Mouse (Mus musculus): ENCODE measurements around the gene Nudt19. TPM values are rescaled to one million over a fixed set of nuclear protein-coding genes. Genes with fewer than 3 reads are reported as not detected.

Nudt19 gene
- 49.5 and 50.0 TPM in 2 replicates for polyA plus RNA-seq (2015; fragmentation: Nextera tagmentation; extraction: Ambion mirVana)

DNA sequence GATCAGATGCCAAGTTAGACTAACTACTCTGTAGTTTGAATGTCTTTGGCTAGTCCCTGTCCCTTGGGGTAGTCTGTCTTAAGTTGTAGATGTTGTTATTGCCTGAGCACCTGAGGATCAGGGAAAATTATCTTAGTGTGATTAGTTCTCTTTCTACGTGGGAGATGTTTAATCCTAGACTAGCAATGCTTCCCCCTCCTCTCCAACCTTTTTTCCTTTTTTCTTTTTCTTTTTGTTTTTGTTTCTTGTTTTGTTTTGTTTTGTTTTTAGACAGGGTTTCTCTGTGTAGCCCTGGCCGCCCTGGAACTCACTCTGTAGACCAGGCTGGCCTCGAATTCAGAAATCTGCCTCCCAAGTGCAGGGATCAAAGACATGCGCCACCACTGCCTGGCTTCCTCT lies at the start of gene Nudt19:
Nudt19 (minus strand) TSS at position 100 of the 399 bp plus-strand sequence.
- Histone ChIP-seq H3K4me3 (replicated peaks) (peak within 1 kb of the TSS; percentile 65), H3K9me3 (replicated peaks) (no peaks in the 10 kb centered on the region), H3K4me2 (replicated peaks) (peak within 1 kb of the TSS; percentile 89), H3K36me3 (peaks cover 3% of the 10 kb centered on the region), H3K4me1 (peaks cover 12% of the 10 kb centered on the region; the same call in 1 of the 2 replicates), H3K9ac (peak within 1 kb of the TSS; percentile 64), H3K27me3 (no peaks in the 10 kb centered on the region), H3K27ac (replicated peaks) (peak within 1 kb of the TSS; percentile 92)
- WGBS = 71% methylated on average over 4 of the region's 4 CpGs
- ATAC-seq (ENCODE audit: insufficient number of reproducible peaks, low FRiP score, low TSS enrichment, low read depth) = no peak

DNA sequence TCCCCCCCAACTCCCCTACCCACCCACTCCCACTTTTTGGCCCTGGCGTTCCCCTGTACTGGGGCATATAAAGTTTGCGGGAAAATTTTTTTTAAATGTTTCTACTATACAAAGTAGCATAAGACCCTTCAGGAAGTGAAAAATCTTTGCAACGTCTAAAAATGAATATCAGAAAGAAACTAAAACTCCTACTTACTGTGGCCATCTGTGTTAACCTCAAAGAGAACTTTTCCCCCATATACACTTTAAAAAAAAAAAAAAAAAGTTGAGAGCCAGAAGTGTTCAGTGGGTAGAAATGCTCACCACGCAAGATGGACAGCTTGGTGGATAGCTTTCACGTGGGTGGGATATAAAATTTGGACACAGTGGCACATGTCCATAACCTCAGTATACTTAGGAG lies 46.7 kb upstream of the Nudt19 start:
- H3K36me3 ChIP-seq = peaks cover 41% of the 10 kb centered on the region

DNA sequence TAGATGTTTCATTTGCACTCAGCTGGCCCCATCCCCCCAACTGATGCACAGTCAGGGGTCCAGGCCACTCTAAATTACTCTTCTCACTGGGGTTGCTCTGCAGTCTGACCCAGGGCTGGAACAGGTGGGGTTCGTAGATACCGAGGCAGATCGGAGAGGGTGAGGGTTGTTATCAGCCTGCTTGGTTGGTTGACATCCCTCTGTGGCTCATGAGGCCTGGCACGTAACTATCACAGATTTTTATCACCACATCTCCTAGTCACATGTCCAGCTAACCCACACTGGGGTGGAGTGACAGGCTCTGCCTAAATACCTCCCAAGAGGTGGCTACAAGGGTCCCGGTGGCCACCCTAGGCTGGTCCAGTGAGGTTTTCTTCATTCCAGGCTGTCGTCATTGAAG lies 45.0 kb upstream of the Nudt19 start:
- Histone ChIP-seq H3K27me3 (no peaks in the 10 kb centered on the region), H3K9ac (no peak overlapping the region), H3K4me2 (replicated peaks) (no peak overlapping the region), H3K9me3 (replicated peaks) (no peaks in the 10 kb centered on the region), H3K27ac (replicated peaks) (no peak overlapping the region), H3K4me1 (no peaks in the 10 kb centered on the region), H3K4me3 (replicated peaks) (no peak overlapping the region), H3K36me3 (peaks cover 39% of the 10 kb centered on the region)
- WGBS = 84% methylated on average over 6 of the region's 6 CpGs
- no peak for ATAC-seq (ENCODE audit: insufficient number of reproducible peaks, low FRiP score, low TSS enrichment, low read depth)

More for the DNA sequence above, 46.7 kb upstream of the Nudt19 start:
- Histone ChIP-seq H3K4me3 (replicated peaks) (no peak overlapping the region), H3K9ac (no peak overlapping the region), H3K27me3 (no peaks in the 10 kb centered on the region), H3K4me2 (replicated peaks) (no peak overlapping the region), H3K27ac (replicated peaks) (no peak overlapping the region), H3K9me3 (replicated peaks) (no peaks in the 10 kb centered on the region), H3K4me1 (no peaks in the 10 kb centered on the region)
- WGBS = 96% methylated on average over 5 of the region's 5 CpGs
- no peak for ATAC-seq (ENCODE audit: insufficient number of reproducible peaks, low FRiP score, low TSS enrichment, low read depth)

DNA sequence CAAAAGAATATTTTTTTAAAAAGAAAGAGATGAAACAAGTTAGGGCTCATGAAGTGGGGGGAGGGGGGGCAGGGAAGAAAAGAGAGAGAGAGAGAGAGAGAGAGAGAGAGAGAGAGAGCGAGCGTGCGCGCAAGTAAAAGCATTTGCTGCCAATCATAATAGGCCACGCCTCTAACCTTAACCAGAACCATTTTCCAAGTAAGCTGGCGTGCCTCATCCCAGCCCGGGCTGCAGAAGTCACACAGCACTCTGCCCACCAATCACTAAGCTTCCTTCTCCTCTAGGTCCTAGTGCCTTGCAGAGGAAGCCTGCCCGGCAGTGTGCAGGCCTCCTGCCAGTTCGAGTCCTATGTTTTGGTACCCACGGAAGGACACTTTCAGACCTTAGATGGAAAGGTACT lies 43.9 kb upstream of the Nudt19 start:
- peaks cover 46% of the 10 kb centered on the region for H3K36me3 ChIP-seq
- no peaks in the 10 kb centered on the region for H3K9me3 ChIP-seq (replicated peaks)
- no peak overlapping the region for H3K4me2 ChIP-seq (replicated peaks)
- no peaks in the 10 kb centered on the region for H3K27me3 ChIP-seq
- no peak for ATAC-seq (ENCODE audit: insufficient number of reproducible peaks, low FRiP score, low TSS enrichment, low read depth)
- H3K4me3 ChIP-seq (replicated peaks) = no peak overlapping the region
- no peak overlapping the region for H3K27ac ChIP-seq (replicated peaks)
- no peak overlapping the region for H3K9ac ChIP-seq
- H3K4me1 ChIP-seq = 0 out of 2 replicates have a peak, but pooled peaks cover 2% of the 10 kb centered on the region
- 66% methylated on average over 10 of the region's 10 CpGs for WGBS

DNA sequence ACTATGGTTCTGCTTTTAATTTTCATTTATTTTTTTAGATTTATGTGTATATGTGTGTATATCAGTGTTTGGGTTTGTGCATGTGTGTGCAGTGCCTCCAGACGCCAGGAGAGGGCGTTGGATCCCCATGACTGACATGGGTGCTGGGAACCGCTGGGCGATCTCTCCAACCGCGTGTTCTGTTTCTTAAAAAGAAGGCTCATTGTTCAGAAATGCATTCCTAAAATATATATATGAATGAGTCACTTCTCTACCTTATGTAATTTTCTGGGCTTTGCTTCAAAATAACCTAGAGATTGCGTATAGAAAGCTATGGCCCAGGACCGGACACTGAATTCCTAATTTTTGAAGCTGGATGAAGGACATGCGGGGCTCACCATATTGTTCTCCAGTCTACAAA lies 43.4 kb upstream of the Nudt19 start:
- H3K36me3 ChIP-seq = peaks cover 49% of the 10 kb centered on the region

DNA sequence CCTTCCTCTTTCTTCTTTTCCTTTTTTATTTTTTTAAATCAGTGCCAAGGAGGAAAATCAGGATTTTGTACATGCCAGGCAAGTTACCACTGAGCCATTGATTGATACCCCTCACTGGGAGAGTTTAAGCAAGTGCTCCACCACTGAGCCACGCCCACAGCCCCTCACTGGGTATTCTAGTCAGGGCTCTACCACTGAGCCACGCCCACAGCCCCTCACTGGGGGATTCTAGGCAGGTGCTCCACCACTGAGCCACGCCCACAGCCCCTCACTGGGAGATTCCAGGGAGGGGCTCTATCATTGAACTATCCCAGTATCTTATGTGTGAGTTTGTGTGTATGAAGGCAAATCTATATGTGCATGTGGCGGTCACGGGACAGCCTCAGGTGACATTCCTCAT lies 38.2 kb upstream of the Nudt19 start:
- peaks cover 20% of the 10 kb centered on the region for H3K4me1 ChIP-seq
- no peak overlapping the region for H3K9ac ChIP-seq
- no peak overlapping the region for H3K4me3 ChIP-seq (replicated peaks)
- no peak for ATAC-seq (ENCODE audit: insufficient number of reproducible peaks, low FRiP score, low TSS enrichment, low read depth)
- H3K9me3 ChIP-seq (replicated peaks) = no peaks in the 10 kb centered on the region
- no peaks in the 10 kb centered on the region for H3K27me3 ChIP-seq
- peaks cover 48% of the 10 kb centered on the region for H3K36me3 ChIP-seq
- 88% methylated on average over 5 of the region's 5 CpGs for WGBS
- H3K4me2 ChIP-seq (replicated peaks) = no peak overlapping the region
- H3K27ac ChIP-seq (replicated peaks) = no peak overlapping the region

More for the DNA sequence above, 43.4 kb upstream of the Nudt19 start:
- no peak overlapping the region for H3K4me3 ChIP-seq (replicated peaks)
- ATAC-seq (ENCODE audit: insufficient number of reproducible peaks, low FRiP score, low TSS enrichment, low read depth) = no peak
- no peak overlapping the region for H3K9ac ChIP-seq
- WGBS = 84% methylated on average over 9 of the region's 9 CpGs
- 0 out of 2 replicates have a peak, but pooled peaks cover 2% of the 10 kb centered on the region for H3K4me1 ChIP-seq
- H3K9me3 ChIP-seq (replicated peaks) = no peaks in the 10 kb centered on the region
- no peak overlapping the region for H3K27ac ChIP-seq (replicated peaks)
- H3K27me3 ChIP-seq = no peaks in the 10 kb centered on the region
- H3K4me2 ChIP-seq (replicated peaks) = no peak overlapping the region

DNA sequence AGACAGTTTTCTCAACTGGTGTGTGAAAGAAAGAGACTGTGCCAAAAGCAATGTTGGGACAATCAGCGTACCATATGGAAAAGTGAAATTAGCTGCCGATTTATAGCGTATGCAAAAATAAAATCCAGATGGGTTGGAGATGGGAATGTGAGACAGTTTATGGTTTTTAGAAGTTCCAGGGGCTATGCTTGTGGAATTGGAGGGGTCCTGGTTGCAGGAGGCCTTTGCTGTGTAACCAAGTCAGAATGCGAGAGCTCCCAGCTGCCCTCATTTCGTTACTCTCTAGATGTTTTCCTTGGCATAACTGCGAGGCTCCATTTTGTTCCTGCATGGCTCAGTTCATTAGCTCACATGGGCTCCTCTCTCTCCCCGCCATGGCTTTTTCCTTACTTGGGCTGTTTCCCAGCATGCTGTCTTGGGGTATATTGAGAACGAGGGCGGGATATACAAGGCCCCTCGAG lies 34.7 kb upstream of the Nudt19 start:
- peak; percentile 36 for ATAC-seq (ENCODE audit: insufficient number of reproducible peaks, low FRiP score, low TSS enrichment, low read depth)
- no peak overlapping the region for H3K9ac ChIP-seq

DNA sequence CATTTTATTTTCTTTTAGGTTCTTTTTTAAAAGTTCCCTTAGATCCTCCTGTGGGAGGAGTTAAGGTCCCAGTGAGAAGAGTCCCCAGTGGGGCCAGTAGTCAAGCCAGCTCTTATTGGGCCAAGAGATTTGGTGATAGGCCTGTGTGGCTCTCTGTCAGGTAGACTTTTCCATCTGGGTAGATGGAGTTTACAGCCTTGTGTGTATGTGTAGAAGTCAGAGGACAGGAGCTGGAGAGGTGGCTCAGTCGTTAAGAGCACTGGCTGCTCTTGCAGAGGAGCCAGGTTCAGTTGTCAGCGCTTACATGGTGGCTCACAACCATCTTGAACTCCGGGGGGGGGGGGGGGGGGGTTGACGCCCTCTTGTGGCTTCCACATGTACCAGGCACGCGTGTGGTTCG lies 33.4 kb upstream of the Nudt19 start:
- Histone ChIP-seq H3K4me2 (replicated peaks) (no peak overlapping the region), H3K4me3 (replicated peaks) (no peak overlapping the region), H3K27me3 (peaks cover 8% of the 10 kb centered on the region), H3K4me1 (peaks cover 50% of the 10 kb centered on the region), H3K9me3 (replicated peaks) (no peaks in the 10 kb centered on the region), H3K9ac (no peak overlapping the region), H3K36me3 (peaks cover 25% of the 10 kb centered on the region), H3K27ac (replicated peaks) (no peak overlapping the region)
- ATAC-seq (ENCODE audit: insufficient number of reproducible peaks, low FRiP score, low TSS enrichment, low read depth) = no peak
- 64% methylated on average over 7 of the region's 7 CpGs for WGBS

More for the DNA sequence above, 34.7 kb upstream of the Nudt19 start:
- 37% methylated on average over 10 of the region's 10 CpGs for WGBS
- Histone ChIP-seq H3K36me3 (peaks cover 34% of the 10 kb centered on the region), H3K4me2 (replicated peaks) (peak overlapping the region; percentile 21), H3K27ac (replicated peaks) (peak overlapping the region; percentile 92), H3K27me3 (no peaks in the 10 kb centered on the region), H3K4me1 (peaks cover 43% of the 10 kb centered on the region), H3K9me3 (replicated peaks) (no peaks in the 10 kb centered on the region), H3K4me3 (replicated peaks) (no peak overlapping the region)

DNA sequence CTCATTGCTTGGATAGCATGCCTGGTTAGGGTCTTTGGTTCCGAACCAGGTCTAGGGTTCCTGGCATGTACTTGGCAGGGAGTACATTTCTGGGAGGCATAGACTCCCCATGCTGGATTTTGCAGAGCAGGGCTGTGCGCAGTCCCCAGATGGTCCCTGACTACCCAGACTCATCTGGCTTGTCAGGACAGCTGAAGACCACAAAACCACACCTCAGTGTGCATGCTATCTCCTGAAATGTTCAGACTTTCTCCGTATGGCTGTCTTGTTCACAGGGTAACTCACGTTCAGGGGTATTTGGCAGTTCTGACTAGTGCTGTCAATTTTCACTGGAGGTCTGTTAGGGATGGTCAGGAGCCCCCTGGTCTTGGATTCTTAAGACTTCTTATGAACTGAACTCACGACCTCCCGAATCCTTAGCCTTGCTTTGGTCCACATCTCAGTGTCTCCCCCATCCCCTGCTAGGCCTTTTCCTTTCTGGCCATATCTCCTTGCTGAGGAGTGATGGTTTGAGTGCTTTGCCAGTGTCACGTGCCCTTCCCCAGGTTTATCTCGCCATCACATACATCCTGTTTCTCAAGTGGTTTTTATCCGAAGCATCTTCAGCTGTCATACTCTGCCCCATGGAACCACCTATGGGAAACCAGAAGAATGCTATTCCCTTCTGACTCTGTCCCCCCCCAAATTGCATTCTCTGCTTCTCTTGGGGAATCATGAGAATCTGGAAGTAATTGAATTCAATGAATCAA lies 32.8 kb upstream of the Nudt19 start:
- Histone ChIP-seq H3K4me1 (peaks cover 53% of the 10 kb centered on the region), H3K4me2 (replicated peaks) (no peak overlapping the region), H3K9ac (no peak overlapping the region), H3K4me3 (replicated peaks) (no peak overlapping the region), H3K27me3 (peaks cover 14% of the 10 kb centered on the region), H3K9me3 (replicated peaks) (no peaks in the 10 kb centered on the region), H3K27ac (replicated peaks) (no peak overlapping the region), H3K36me3 (peaks cover 22% of the 10 kb centered on the region)
- no peak for ATAC-seq (ENCODE audit: insufficient number of reproducible peaks, low FRiP score, low TSS enrichment, low read depth)
- 80% methylated on average over 9 of the region's 9 CpGs for WGBS

DNA sequence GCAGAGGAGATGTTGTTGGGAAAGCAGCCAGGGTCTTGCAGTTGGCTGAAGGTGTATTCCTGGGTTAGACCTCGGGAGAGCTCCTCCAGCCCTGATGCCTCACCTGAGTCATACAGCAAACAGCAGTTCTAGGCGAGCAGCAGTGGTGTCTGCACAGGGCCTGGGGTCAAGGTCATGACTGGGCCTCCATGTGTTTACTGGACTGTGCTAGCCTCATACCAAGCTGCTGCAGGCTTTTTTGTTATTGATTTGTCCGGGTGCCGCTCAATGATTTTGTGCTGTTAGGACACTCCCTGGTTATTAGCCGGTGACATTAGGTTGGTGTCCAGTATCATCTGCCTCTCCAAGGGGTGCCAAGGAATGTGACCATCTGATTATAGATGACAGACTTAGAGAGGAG lies 31.6 kb upstream of the Nudt19 start:
- Histone ChIP-seq H3K36me3 (peaks cover 11% of the 10 kb centered on the region), H3K27me3 (peaks cover 25% of the 10 kb centered on the region), H3K4me3 (replicated peaks) (no peak overlapping the region), H3K4me1 (peaks cover 53% of the 10 kb centered on the region), H3K9ac (no peak overlapping the region), H3K27ac (replicated peaks) (no peak overlapping the region), H3K9me3 (replicated peaks) (no peaks in the 10 kb centered on the region), H3K4me2 (replicated peaks) (0 out of 2 replicates have a peak overlapping the region, but pooled peaks have one; percentile 1)
- WGBS = 79% methylated on average over 5 of the region's 5 CpGs
- no peak for ATAC-seq (ENCODE audit: insufficient number of reproducible peaks, low FRiP score, low TSS enrichment, low read depth)

DNA sequence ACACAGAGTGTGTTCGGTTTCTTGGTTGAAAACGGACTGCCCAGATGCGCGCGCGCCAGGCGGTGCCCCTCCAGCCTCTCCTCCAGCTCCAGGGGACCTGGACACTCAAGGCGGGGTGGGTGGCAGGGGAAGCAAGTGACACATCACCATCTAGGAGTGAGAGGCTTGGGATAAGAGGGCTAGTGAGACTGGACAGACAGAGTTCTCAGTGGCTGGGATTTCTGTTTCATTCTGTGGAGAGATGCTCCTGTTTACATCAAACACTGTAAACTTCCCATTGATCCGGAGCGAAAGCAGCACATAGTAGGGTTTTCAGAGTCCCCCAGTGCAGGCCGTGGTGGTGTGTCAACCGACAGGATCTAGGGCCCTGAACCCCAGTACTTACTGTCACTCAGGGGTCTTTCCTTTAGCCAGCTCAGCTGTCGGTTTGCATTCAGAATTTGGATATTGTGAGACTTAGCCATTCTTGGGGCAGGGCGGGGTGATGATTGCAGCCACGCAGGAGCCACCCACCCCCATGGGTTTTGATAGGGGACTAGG lies 30.9 kb upstream of the Nudt19 start:
- Histone ChIP-seq H3K36me3 (peaks cover 3% of the 10 kb centered on the region), H3K4me2 (replicated peaks) (peak overlapping the region; percentile 100), H3K4me1 (peaks cover 53% of the 10 kb centered on the region), H3K9me3 (replicated peaks) (no peaks in the 10 kb centered on the region), H3K9ac (peak overlapping the region; percentile 66), H3K27me3 (peaks cover 32% of the 10 kb centered on the region), H3K27ac (replicated peaks) (0 out of 2 replicates have a peak overlapping the region, but pooled peaks have one; percentile 81), H3K4me3 (replicated peaks) (peak overlapping the region; percentile 82)
- ATAC-seq (ENCODE audit: insufficient number of reproducible peaks, low FRiP score, low TSS enrichment, low read depth) = no peak
- 20% methylated on average over 15 of the region's 15 CpGs for WGBS

Measured in embryonic facial prominence, embryonic 15.5 days (tissue).